Mouse (Mus musculus): ENCODE data around the gene Ubtd1.

Ubtd1 gene

GRCm38 (mm10) chr19:42021681-42022541, 40.3 kb downstream of the Ubtd1 start:
- WGBS, result 67% methylated on average over 10 of the region's 10 CpGs

GRCm38 (mm10) chr19:42022542-42022848, 40.9 kb downstream of the Ubtd1 start:
- 70% methylated on average over 2 of the region's 2 CpGs for WGBS

DNA sequence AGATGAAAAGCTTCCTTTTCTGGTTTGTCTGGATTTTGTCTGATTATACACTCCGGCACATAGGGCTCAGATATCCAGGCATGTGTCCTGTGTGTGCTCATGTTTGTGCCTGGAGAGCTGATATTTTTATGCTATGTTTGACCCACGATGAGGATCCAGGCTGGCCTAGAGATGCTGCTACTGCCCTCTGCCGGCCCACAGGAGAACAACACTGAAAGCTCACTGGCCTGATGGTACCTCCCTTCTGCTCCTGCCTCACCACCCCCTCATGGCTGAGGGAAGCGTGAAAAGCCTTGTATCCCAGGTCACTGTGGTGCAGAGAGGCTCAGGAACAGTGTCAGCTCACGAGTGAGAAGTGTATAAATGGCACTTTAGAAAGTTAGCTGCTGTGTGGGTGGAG, 44.6 kb downstream of the Ubtd1 start:
- 5% methylated on average over 5 of the region's 5 CpGs for WGBS

DNA sequence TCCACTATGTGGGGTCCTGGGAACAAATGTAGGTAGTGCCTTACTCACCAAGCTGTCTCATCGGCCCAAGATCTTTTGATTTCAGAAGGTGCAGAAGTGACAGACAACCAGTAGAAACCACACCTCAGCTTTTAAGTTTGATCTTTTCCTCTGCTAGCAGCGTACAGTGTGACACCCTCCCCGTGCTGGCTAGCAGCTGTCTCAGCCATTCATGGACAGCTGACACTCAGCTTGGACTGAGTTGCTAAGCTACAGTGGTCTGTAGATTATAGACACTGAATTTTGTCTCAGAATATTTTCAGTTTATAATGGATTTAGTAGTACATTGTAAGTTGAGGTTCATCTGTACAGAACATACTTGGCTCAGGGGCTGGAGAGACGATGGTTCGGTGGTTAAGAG, 49.5 kb downstream of the Ubtd1 start:
- WGBS, result 88% methylated on average over 5 of the region's 5 CpGs

DNA sequence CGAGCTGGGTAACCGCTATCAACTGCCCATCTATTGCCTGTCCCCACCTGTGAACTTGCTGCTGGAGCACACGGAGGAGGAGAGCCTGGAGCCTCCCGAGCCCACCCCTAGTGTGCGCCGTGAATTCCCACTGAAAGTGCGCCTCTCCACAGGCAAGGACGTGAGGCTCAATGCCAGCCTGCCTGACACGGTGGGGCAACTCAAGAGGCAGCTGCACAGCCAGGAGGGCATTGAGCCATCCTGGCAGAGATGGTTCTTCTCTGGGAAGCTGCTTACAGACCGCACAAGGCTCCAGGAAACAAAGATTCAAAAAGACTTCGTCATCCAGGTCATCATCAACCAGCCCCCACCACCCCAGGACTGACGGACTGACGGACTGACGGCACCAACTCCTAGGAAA, 52.0 kb downstream of the Ubtd1 start:
- WGBS, result 84% methylated on average over 14 of the region's 14 CpGs

GRCm38 (mm10) chr19:42034146-42034775, 52.7 kb downstream of the Ubtd1 start:
- 54% methylated on average over 9 of the region's 9 CpGs for WGBS

- WGBS, result 36% methylated on average over 11 of the region's 11 CpGs
These were observed 53.4 kb downstream of the Ubtd1 start for GRCm38 (mm10) chr19:42034881-42035455.

DNA sequence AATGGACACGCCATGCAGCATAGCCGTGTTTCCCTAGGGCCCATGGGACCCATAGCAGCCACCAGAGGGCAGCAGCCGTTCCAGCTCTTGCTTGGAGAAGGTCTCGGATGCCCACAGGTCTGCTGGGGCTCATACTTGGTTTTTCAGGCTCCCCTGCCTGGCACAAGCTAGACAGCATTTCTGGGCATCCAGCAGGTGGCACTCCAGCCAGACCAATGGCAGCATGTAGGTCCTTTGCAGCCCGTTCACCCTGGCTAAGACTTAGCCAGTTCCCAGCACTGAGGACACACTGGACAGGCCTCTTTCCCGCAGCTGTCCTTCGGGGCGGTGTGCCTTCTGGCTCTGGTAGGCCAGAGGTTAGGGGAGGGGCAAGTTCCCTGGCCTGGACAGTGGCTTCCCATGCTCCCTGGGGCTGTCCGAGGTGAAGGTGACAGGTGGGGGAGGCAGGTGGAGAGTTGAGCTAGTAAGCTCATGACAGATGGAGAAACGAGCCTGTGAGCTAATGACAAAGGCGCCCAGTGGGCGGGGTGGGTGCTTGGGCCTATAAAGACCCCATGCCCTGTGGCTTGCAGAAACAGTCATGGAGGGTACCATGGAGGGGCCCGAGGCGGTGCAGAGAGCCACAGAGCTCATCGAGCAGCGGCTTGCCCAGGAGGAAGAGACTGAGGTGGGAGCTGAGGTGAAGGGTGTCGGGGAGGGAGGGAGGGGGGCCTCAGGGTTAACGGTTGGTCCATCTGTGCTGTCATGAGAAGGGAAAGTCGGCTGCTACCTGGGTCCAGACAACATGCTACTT, 54.1 kb downstream of the Ubtd1 start, which contains the start of gene Ankrd2:
Ankrd2 (plus strand) TSS at position 545 of the 793 bp plus-strand sequence.
- 63% methylated on average over 19 of the region's 19 CpGs for WGBS

- 73% methylated on average over 3 of the region's 3 CpGs for WGBS
These were observed 54.8 kb downstream of the Ubtd1 start for GRCm38 (mm10) chr19:42036357-42036756.

DNA sequence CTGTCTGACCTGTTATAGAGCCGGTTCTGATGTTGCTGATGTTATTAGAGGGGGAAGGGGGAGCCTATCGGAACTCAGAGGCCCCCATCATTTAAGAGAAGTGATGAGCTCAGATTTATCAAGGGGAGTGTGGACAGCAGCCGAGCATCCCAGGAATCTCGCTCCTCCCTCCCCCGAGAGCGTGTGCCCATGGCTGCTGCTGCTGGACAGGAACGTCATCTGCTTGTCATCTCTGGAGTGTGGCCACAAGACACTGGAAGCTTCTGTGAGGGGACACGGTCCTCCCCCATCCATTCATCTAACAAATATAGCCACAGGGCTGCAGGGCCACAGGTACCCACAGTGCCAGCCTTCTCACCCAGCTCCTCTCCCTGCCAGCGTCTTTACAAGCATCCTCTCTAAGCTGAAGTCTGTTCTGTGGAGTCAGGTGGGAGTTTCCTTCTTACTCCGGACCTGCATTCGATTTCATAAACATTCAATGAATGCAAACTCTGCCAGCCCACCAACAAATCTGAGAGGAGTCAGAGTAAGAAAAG, 55.7 kb downstream of the Ubtd1 start:
- 84% methylated on average over 11 of the region's 11 CpGs for WGBS

DNA sequence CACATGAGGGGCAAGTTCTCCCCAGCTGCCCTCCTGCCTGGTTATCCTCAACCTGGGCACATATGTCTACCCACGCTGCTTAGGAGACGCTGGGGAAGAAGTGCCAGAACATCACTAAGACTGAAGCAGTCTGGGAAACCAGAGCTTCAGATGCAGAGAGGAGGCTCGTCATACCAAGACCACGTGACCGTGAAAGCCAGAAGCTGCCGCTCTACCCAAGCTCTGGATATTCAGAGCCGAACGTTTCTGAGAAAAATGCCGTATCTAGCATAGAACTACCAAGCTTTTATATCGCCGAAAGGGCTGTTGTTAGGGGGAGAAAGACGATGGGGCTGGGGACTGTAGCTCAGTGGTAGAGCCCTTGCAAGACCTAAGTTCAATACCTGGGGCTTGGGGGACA, 56.7 kb downstream of the Ubtd1 start:
- WGBS, result 91% methylated on average over 12 of the region's 12 CpGs

DNA sequence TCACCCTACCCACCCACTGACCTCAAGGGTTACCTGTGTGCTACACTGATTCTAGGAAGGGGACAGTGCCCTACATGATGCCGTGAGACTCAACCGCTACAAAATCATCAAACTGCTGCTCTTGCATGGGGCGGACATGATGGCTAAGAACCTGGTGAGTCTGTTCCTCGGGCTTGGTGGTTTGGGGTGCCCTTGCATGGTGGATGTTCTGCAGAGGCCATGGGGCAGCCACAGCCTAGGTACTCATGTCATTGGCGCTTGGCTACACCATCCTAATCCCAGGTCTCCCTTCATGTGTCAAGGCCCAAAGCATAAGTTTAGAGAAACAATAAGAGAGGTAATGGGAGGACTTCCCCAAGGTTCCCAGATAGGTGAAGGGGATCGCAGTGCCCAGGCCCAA, 62.4 kb downstream of the Ubtd1 start:
- over 99% methylated on average over 6 of the region's 6 CpGs for WGBS

- 38% methylated on average over 23 of the region's 23 CpGs for WGBS
These were observed 63.9 kb downstream of the Ubtd1 start, which contains the start of gene Hoga1 for GRCm38 (mm10) chr19:42045269-42046102. Hoga1 (plus strand) TSS chr19:42045610.

GRCm38 (mm10) chr19:42050251-42050650, 68.7 kb downstream of the Ubtd1 start:
- 76% methylated on average over 1 of the region's 1 CpGs for WGBS

- WGBS, result 83% methylated on average over 3 of the region's 3 CpGs
These were observed 69.8 kb downstream of the Ubtd1 start for GRCm38 (mm10) chr19:42051351-42051750.

GRCm38 (mm10) chr19:42051948-42052347, 70.4 kb downstream of the Ubtd1 start, which contains the start of gene 4933411K16Rik:
4933411K16Rik (plus strand) TSS chr19:42052248.
- WGBS, result 89% methylated on average over 4 of the region's 4 CpGs

DNA sequence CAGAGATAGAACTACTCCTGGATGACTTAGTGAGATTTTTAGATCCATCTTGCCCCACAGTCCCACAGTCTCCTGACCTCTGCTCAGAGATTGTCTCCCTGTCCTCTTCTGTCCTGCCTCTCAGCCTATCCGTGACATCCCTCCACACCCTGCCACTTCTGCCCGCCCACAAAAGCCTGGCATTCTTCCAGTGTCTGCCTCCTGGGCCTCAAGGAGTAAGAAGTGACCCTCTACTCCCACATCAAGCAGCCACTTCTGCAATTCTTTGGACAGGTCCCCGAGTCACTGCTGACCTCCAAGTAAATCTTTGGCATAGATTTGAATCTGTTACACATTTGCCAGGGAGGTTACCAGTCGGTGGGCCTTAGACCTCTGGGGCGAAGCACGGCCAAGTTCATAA, 72.7 kb downstream of the Ubtd1 start:
- WGBS, result 76% methylated on average over 6 of the region's 6 CpGs

DNA sequence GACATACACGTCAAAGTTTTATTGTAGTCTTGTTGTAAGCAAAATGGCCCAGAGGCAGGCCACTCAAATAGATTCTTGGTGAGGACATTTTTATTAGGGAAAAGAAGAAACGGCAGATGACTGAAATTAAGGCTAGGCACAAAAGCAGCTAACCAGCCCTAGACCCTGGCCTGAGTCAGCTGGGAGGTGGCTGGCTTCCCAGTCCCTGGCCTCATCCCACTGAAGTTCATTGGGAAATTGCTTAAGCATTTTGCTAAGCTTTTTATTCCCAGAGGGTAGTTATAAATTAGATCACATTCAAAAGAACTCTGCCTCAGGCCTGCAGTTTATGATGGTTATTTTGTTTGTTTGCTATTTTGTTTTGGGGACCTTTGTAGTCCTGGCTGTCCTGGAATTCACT, 74.3 kb downstream of the Ubtd1 start:
- WGBS, result 83% methylated on average over 2 of the region's 2 CpGs

DNA sequence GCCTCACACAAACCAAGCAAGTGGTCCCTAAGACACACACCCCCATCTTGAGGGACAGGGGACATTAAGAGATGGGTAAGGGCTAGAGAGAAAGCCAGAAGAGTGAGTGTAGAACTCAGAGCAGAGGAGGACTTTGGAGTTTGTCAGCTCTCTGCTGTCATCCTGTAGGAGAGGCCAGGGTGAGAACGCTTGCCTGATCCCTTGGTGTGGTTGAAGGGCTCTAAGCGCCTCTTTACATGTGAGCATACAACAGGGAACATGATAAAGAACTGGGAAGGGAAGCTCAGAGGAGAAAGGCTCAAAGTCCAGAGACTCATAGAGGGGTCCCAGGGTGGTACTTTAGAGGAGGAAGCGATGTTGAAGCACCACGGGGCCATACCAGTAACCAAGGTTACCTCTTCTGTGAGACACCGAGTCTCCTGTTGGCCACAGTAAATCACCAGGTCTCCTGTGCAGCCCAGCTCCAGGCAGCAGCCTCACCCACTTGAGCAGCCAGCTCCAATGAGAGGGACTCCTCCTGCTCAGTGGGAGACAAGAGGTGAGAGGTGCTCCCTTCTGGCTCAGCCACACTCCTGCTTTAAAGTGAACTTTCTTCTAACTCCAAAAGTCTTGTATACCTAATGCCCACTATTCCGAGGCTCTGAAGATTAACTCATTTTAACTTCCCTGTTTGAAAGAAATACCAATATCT, 75.3 kb downstream of the Ubtd1 start:
- WGBS, result 93% methylated on average over 6 of the region's 6 CpGs

DNA sequence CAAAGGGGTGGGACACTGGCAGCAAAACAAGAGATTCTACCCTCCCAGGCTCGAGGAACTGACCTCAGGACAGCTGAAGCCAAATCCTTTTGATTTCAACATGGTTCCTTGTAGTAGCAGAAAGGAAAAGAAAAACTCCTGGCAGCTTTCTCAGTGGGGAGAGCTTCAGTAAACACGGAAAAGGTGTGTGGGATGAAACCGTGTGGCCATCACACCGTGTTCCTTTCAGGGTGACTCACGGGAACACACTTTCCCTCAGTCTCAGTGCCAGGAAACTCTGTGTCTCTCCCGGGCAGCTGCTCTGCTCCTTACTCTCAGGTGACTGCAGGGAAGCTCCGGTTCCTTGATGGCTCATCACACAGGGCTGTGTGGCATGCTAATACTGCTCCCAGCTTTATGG, 76.9 kb downstream of the Ubtd1 start:
- 42% methylated on average over 7 of the region's 7 CpGs for WGBS

Data from cerebral cortex, adult 2 months (tissue).